Mouse (Mus musculus) neural tube, embryonic 11.5 days (tissue): ENCODE measurements around the gene Pdcl2. TPM values are rescaled to one million over a fixed set of nuclear protein-coding genes. Genes with fewer than 3 reads are reported as not detected.
A peak's percentile ranks its signal among the peaks of the same experiment; 100 is the strongest.

ENCODE experiments used
- ATAC-seq: fragments of 200-750 bp; cut with Nextera tagmentation; 2 replicates; pipeline ENCODE4 v1.8.0; 2017; ENCODE audit warnings: moderate number of reproducible peaks, mild to moderate bottlenecking, moderate TSS enrichment, moderate library complexity; ENCODE audit not compliant: insufficient read depth, low FRiP score, low TSS enrichment
- DNase-seq: peaks from one replicate; pipeline ENCODE4 v3.0.0-alpha.2; 2015; ENCODE audit warnings: low spot score
- H3K27ac ChIP-seq: fragments of 300-500 bp; sonication (generic); 2 replicates; pipeline ENCODE4 v1.5.1; 2014; ENCODE audit warnings: low read depth, mild to moderate bottlenecking, low read length
- H3K27me3 ChIP-seq: fragments of 300-500 bp; sonication (generic); 2 replicates; pipeline ENCODE4 v1.6.1; 2014; ENCODE audit warnings: mild to moderate bottlenecking, low read length, mixed read lengths; ENCODE audit not compliant: control insufficient read depth, insufficient read depth
- H3K36me3 ChIP-seq: fragments of 300-500 bp; sonication (generic); 2 replicates; pipeline ENCODE4 v1.6.1; 2014; ENCODE audit warnings: mild to moderate bottlenecking, low read length, moderate library complexity, mixed read lengths; ENCODE audit not compliant: control insufficient read depth, insufficient read depth
- H3K4me1 ChIP-seq: fragments of 300-500 bp; sonication (generic); 2 replicates; pipeline ENCODE4 v1.6.1; 2014; ENCODE audit warnings: low read length, mixed read lengths; ENCODE audit not compliant: control insufficient read depth, insufficient read depth
- H3K4me2 ChIP-seq: fragments of 300-500 bp; sonication (generic); 2 replicates; pipeline ENCODE4 v1.6.1; 2014; ENCODE audit warnings: low read depth, mild to moderate bottlenecking, moderate library complexity
- H3K4me3 ChIP-seq: fragments of 300-500 bp; sonication (generic); 2 replicates; pipeline ENCODE4 v1.5.1; 2014; ENCODE audit warnings: low read depth, low read length
- H3K9ac ChIP-seq: fragments of 300-500 bp; sonication (generic); 2 replicates; pipeline ENCODE4 v1.6.1; 2014; ENCODE audit warnings: mild to moderate bottlenecking, low read length
- H3K9me3 ChIP-seq: fragments of 300-500 bp; sonication (generic); 2 replicates; pipeline ENCODE4 v1.6.1; 2016; ENCODE audit warnings: low read length; ENCODE audit not compliant: control insufficient read depth
- WGBS: fragments of 180-500 bp; shearing (Covaris S2); extraction: QIAGEN DNeasy Blood & Tissue Kit; methylation state at CpG from one replicate; pipeline ENCODE4 v1.1.7; 2014; 5-methylcytosine and 5-hydroxymethylcytosine counted together
- polyA plus RNA-seq: library from polyadenylated mRNA; unstranded; fragments of >200 nt; fragmentation: Nextera tagmentation; extraction: Ambion mirVana; gene quantifications from 2 replicates; pipeline ENCODE4 v1.2.1, GENCODE M21; 2014

Gene Pdcl2
- polyA plus RNA-seq, 1 experiment from 2014 or later: not detected

- WGBS: 82% methylated on average over 5 of the region's 5 CpGs
Measured at GRCm38 (mm10) chr5:76351537-76351936, 20.6 kb upstream of the Pdcl2 start.

GRCm38 (mm10) chr5:76346137-76346536 is 15.2 kb upstream of the Pdcl2 start:
- no peak overlapping the region for H3K9ac ChIP-seq
- H3K27me3 ChIP-seq: no peaks in the 10 kb centered on the region
- no peak overlapping the region for H3K4me2 ChIP-seq
- H3K36me3 ChIP-seq: no peaks in the 10 kb centered on the region
- WGBS: 70% methylated on average over 2 of the region's 2 CpGs
- ATAC-seq (no peak), DNase-seq (no peak)
- H3K4me1 ChIP-seq: no peaks in the 10 kb centered on the region
- no peak overlapping the region for H3K4me3 ChIP-seq
- H3K9me3 ChIP-seq: no peaks in the 10 kb centered on the region
- H3K27ac ChIP-seq: no peak overlapping the region

More at GRCm38 (mm10) chr5:76351537-76351936, 20.6 kb upstream of the Pdcl2 start:
- Histone ChIP-seq H3K27me3 (no peaks in the 10 kb centered on the region), H3K4me2 (no peak overlapping the region), H3K4me3 (no peak overlapping the region), H3K4me1 (no peaks in the 10 kb centered on the region), H3K36me3 (no peaks in the 10 kb centered on the region), H3K9me3 (no peaks in the 10 kb centered on the region), H3K27ac (no peak overlapping the region), H3K9ac (no peak overlapping the region)
- no peak for ATAC-seq
- DNase-seq: no peak

- H3K27me3 ChIP-seq: no peaks in the 10 kb centered on the region
- H3K4me3 ChIP-seq: no peak overlapping the region
- no peaks in the 10 kb centered on the region for H3K9me3 ChIP-seq
- no peak overlapping the region for H3K9ac ChIP-seq
- ATAC-seq (no peak), DNase-seq (no peak)
- no peaks in the 10 kb centered on the region for H3K4me1 ChIP-seq
- 74% methylated on average over 2 of the region's 2 CpGs for WGBS
- no peak overlapping the region for H3K4me2 ChIP-seq
- no peaks in the 10 kb centered on the region for H3K36me3 ChIP-seq
- no peak overlapping the region for H3K27ac ChIP-seq
Measured at GRCm38 (mm10) chr5:76340931-76341330, 10.0 kb upstream of the Pdcl2 start.

DNA sequence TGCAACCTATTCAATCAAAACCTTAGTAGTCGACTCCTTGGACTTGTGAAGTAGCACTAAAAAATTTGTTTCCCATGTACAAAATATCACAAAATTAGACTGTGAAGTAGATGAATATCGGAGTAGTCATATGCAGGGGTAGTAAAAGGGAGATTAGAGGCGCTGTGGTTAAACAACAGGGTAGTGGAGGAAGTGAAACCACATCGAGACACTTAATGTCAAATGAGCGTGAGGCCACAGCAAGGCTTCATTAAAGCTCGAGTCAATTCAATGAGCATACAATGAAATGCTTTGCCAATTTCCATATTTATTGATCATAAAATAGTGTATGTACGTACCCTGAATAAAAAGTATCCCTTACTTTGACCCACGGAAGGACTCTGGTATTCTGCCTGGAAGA is 6.1 kb upstream of the Pdcl2 start:
- ATAC-seq (no peak), DNase-seq (no peak)
- H3K4me2 ChIP-seq: no peak overlapping the region
- 85% methylated on average over 8 of the region's 8 CpGs for WGBS
- H3K9me3 ChIP-seq: no peaks in the 10 kb centered on the region
- no peaks in the 10 kb centered on the region for H3K36me3 ChIP-seq
- H3K4me3 ChIP-seq: no peak overlapping the region
- no peak overlapping the region for H3K9ac ChIP-seq
- H3K27me3 ChIP-seq: no peaks in the 10 kb centered on the region
- H3K4me1 ChIP-seq: no peaks in the 10 kb centered on the region
- H3K27ac ChIP-seq: no peak overlapping the region

GRCm38 (mm10) chr5:76333833-76334232 is 2.9 kb upstream of the Pdcl2 start:
- Histone ChIP-seq H3K27me3 (no peaks in the 10 kb centered on the region), H3K36me3 (no peaks in the 10 kb centered on the region), H3K4me2 (no peak overlapping the region), H3K4me1 (no peaks in the 10 kb centered on the region), H3K27ac (no peak overlapping the region), H3K9ac (no peak overlapping the region), H3K4me3 (no peak overlapping the region), H3K9me3 (no peaks in the 10 kb centered on the region)
- DNase-seq (no peak), ATAC-seq (no peak)
- WGBS: 87% methylated on average over 4 of the region's 4 CpGs

- ATAC-seq (no peak), DNase-seq (no peak)
- Histone ChIP-seq H3K27ac (no peak overlapping the region), H3K36me3 (no peaks in the 10 kb centered on the region), H3K27me3 (no peaks in the 10 kb centered on the region), H3K9me3 (no peaks in the 10 kb centered on the region), H3K9ac (no peak overlapping the region), H3K4me2 (no peak overlapping the region), H3K4me1 (no peaks in the 10 kb centered on the region), H3K4me3 (no peak overlapping the region)
- WGBS: 74% methylated on average over 2 of the region's 2 CpGs
Measured at GRCm38 (mm10) chr5:76327296-76327695, 3.7 kb downstream of the Pdcl2 start.

DNA sequence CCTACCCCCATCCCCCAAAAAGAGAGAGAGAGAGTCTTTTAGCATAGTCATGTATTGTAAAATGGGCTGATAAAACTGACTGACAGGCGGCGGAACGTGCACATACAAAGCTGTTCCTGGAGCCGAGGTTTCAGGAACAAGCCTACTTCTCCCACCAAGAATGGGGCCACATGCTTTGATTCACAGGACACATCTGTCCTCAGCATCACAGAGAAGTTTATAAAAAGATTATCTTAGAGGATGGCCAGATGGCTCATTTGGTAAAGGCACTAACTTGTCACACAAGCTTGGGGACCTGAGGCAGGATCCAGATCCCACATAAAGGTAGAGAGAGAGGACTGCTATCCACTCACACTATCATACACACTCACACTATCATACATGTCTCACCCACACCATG is 5.8 kb downstream of the Pdcl2 start:
- no peak overlapping the region for H3K4me3 ChIP-seq
- DNase-seq (no peak), ATAC-seq (no peak)
- WGBS: 95% methylated on average over 4 of the region's 4 CpGs
- H3K9me3 ChIP-seq: no peaks in the 10 kb centered on the region
- H3K4me1 ChIP-seq: no peaks in the 10 kb centered on the region
- no peak overlapping the region for H3K9ac ChIP-seq
- H3K27ac ChIP-seq: no peak overlapping the region
- no peak overlapping the region for H3K4me2 ChIP-seq
- no peaks in the 10 kb centered on the region for H3K36me3 ChIP-seq
- H3K27me3 ChIP-seq: no peaks in the 10 kb centered on the region

DNA sequence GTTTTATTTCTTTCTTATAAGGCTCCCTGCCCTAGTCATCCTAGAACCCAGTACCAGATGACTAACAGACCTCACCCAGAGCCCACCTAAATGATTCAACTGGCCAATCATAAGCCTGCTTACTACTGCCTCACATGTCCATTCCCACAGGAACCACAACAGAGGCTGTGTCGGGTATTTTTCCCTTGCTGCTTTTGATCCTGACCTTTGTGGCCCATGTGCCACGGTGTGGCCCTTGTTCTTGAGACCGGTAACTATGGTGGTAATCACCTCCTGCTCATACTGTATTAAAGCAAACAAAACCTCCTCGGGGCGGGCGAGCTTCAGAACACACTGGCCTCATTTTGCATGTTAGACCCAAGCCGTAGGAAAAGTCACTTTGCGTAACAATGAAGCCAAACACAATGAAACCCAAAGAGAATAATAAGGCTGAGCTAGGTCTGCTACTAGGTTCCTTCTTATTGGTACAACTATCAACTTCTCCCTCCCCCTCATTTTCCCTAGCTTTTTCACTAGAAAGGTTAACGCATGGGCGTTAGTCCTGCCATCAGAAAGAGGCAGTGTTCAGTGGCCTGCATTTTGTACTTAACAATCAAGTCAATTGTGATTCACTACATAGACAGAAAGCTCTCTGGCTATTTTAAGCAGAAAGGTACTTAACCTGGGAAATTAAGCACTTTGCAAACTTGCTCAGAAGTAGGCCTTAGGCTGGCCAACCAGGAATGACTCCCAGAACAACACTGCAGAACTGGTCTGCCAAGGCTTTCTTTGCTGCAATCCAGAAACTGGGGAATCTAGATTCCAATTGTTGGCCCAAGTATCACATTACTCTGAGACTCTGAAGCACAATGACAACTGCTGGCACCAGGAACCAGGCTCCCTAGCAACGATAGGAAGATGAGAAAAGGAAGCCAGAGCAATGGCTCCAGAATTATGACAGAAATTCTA is 9.4 kb downstream of the Pdcl2 start:
- no peak overlapping the region for H3K4me3 ChIP-seq
- H3K9ac ChIP-seq: no peak overlapping the region
- ATAC-seq (no peak), DNase-seq (peak; percentile 29)
- no peaks in the 10 kb centered on the region for H3K27me3 ChIP-seq
- H3K4me2 ChIP-seq: no peak overlapping the region
- no peaks in the 10 kb centered on the region for H3K4me1 ChIP-seq
- H3K36me3 ChIP-seq: no peaks in the 10 kb centered on the region
- H3K27ac ChIP-seq: no peak overlapping the region
- 36% methylated on average over 11 of the region's 11 CpGs for WGBS
- H3K9me3 ChIP-seq: no peaks in the 10 kb centered on the region

DNA sequence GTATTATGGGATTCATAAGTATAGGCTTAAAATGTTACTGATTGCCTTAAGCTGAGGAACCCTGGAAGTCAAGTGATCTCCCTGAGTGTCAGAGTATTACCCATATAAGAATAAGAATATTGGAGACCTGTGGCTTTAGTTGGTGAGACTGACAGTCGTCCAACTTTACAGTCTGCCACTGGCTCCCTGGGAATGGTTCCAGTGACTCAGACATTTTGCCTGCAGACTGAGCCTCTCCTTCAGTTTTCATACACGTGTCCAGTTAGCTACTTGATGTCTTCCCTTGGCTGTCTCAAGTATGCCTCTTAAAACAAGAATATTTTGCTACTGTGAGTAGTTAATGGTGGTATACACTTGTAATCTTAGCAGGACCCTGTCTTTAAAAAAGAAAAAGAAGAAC is 22.8 kb downstream of the Pdcl2 start:
- Histone ChIP-seq H3K27ac (no peak overlapping the region), H3K36me3 (no peaks in the 10 kb centered on the region), H3K27me3 (no peaks in the 10 kb centered on the region), H3K4me3 (no peak overlapping the region), H3K4me1 (peaks cover 4% of the 10 kb centered on the region; the same call in 1 of the 2 replicates), H3K4me2 (no peak overlapping the region), H3K9me3 (no peaks in the 10 kb centered on the region), H3K9ac (no peak overlapping the region)
- no peak for DNase-seq
- WGBS: 76% methylated on average over 2 of the region's 2 CpGs
- no peak for ATAC-seq
